Mouse (Mus musculus) megakaryocyte, embryonic 14.5 days (primary cell): ENCODE data around the gene Rfx7. TPM values are rescaled to one million over a fixed set of nuclear protein-coding genes. Genes with fewer than 3 reads are reported as not detected.
"Not testable (repeated sequence)": the region's sequence is repeated elsewhere in the genome, so short reads cannot be mapped to it uniquely, and the experiment has no call there.

Experiments used
- H3K27me3 ChIP-seq: replicated peaks from 2 replicates; pipeline ENCODE3; 2012; ENCODE audit warnings: inconsistent platforms
- H3K36me3 ChIP-seq: replicated peaks from 2 replicates; pipeline ENCODE3; 2012; ENCODE audit warnings: low read length, inconsistent platforms, mixed read lengths
- H3K4me1 ChIP-seq: 2 replicates; pipeline ENCODE4 v1.6.1; 2012; ENCODE audit warnings: inconsistent platforms
- H3K4me3 ChIP-seq: replicated peaks from 2 replicates; pipeline ENCODE3; 2012; ENCODE audit warnings: moderate library complexity, mild to moderate bottlenecking, inconsistent platforms
- H3K9me3 ChIP-seq: 2 replicates; pipeline ENCODE4 v1.6.1; 2012; ENCODE audit warnings: inconsistent platforms
- FLI1 ChIP-seq: IDR thresholded peaks from 2 replicates; pipeline ENCODE4 v1.6.1; 2012; ENCODE audit warnings: low read length, inconsistent platforms, mixed read lengths
- GATA1 ChIP-seq: IDR thresholded peaks from 3 replicates; pipeline ENCODE4 v1.6.1; 2012; ENCODE audit warnings: mixed read lengths, low read length, inconsistent platforms, borderline replicate concordance
- polyA plus RNA-seq: library from polyadenylated mRNA; stranded (reverse); fragments of >175 nt; gene quantifications from 2 replicates; pipeline ENCODE4 v1.2.3, GENCODE M21; 2012; ENCODE audit warnings: low replicate concordance; ENCODE audit not compliant: insufficient read depth

Rfx7 gene
- polyA plus RNA-seq, 1 experiment: 5.3 TPM

DNA sequence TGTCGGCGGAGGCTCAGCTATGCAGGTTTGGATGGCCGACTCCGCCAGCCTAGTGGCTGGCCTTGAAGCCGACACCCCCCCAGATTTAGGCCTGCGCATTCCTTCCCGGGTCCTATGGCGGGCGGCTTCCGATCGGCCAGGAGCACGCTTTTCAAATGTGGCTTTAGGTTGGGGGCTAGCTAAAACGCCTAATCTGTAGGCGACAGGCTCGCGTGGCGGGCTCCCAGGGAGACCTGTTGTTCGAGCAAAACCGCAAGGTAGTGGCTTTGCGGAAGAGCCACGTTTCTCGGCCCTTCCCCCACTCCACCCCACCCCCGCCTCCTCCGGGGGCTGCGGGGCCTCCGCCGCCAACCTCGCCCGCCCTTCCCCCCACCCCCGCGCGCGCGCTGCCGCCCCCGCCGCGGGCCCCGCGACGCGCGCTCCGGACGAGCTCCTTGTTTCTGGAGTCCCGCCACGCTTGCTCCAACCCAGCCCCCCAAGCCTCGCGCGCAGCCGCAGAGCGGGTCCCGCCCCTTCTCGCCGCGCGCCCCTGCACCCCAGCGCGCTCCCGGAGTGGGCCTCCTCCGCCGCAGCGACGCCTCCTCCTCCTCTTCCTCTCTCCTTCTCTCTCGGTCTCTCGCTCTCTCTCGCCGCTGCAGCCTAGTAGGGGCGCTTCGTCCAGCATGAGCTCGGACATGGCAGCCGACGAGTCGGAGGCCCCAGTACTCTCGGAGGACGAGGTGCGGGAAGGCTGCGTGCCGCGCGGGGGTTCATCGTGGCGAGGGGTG lies 130.0 kb downstream of the Rfx7 start, which contains the start of gene Nedd4:
Gene Nedd4, plus strand, starts transcription at position 452 of the 767 bp plus-strand sequence.
- H3K4me3 ChIP-seq: peak within 1 kb of the TSS; percentile 95
- no peaks in the 10 kb centered on the region for H3K9me3 ChIP-seq
- peaks cover 29% of the 10 kb centered on the region for H3K36me3 ChIP-seq
- peaks cover 66% of the 10 kb centered on the region for H3K4me1 ChIP-seq
- no peak for TF ChIP-seq FLI1
- TF ChIP-seq GATA1: no peak
- H3K27me3 ChIP-seq: no peaks in the 10 kb centered on the region

DNA sequence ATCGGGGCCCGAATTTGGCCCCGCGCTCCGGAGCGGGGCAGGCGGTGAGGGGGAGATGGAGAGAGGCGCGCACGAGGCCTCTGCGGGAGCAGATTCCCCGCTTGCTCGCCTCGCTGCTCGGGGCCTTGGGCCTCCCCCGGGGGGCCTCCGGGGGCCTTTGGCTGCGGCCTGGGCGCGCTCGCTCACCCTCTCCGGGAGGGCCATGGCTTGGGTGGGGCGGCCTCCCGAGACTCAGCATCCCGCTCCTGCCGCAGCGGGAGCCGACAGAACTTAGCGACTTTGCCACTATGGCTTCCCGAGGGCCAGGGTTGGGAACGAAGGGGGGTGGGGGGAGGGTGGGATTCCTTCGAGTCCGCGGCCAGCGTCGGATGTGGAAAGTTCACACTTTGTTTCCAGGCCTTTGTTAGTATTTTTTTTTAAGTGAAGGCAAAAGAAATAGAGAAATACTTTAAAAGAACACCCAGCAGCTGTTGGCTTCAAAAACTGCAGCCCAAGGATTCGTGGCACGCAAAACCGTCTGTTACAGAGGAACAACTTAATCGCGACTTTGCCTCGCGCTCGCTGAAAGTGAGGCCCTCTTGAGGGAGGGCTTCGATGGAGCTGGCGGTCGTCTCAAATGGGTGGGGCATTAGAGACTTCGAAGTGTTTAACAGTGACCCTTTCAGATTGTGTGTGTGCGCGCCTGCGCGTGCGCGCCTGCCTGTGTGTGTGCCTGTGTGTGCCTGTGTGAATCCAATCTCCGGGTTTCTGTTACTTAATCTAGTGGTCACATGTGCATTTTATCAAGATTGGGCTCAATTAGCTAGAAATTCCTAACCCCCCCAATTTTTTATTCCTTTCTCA lies 130.9 kb downstream of the Rfx7 start:
- no peaks in the 10 kb centered on the region for H3K27me3 ChIP-seq
- peaks cover 63% of the 10 kb centered on the region for H3K4me1 ChIP-seq
- H3K4me3 ChIP-seq: peak overlapping the region; percentile 95
- TF ChIP-seq GATA1: no peak
- no peak for TF ChIP-seq FLI1
- H3K36me3 ChIP-seq: peaks cover 36% of the 10 kb centered on the region
- H3K9me3 ChIP-seq: no peaks in the 10 kb centered on the region

DNA sequence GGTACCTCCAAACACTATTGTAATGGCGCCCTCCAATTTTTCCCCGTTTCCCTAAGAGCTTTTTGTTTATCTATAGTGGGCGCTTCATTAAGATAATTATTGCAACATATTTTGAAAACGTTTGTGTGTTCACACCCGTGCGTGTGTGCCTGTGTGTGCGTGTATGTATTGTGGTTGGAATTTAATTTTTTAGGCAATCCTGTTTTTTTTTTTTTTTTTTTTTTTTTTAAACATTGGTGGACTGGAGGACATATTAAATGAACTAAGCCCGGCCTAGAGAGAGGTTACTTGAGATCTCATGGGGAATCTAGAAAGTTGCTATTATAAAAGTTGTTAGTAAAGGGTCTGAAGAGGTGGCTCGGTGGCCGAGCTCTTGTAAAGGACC lies 131.5 kb downstream of the Rfx7 start:
- TF ChIP-seq GATA1 (no peak), FLI1 (no peak)
- peaks cover 36% of the 10 kb centered on the region for H3K36me3 ChIP-seq
- H3K27me3 ChIP-seq: no peaks in the 10 kb centered on the region
- H3K4me1 ChIP-seq: peaks cover 57% of the 10 kb centered on the region
- peak overlapping the region; percentile 95 for H3K4me3 ChIP-seq
- H3K9me3 ChIP-seq: no peaks in the 10 kb centered on the region

DNA sequence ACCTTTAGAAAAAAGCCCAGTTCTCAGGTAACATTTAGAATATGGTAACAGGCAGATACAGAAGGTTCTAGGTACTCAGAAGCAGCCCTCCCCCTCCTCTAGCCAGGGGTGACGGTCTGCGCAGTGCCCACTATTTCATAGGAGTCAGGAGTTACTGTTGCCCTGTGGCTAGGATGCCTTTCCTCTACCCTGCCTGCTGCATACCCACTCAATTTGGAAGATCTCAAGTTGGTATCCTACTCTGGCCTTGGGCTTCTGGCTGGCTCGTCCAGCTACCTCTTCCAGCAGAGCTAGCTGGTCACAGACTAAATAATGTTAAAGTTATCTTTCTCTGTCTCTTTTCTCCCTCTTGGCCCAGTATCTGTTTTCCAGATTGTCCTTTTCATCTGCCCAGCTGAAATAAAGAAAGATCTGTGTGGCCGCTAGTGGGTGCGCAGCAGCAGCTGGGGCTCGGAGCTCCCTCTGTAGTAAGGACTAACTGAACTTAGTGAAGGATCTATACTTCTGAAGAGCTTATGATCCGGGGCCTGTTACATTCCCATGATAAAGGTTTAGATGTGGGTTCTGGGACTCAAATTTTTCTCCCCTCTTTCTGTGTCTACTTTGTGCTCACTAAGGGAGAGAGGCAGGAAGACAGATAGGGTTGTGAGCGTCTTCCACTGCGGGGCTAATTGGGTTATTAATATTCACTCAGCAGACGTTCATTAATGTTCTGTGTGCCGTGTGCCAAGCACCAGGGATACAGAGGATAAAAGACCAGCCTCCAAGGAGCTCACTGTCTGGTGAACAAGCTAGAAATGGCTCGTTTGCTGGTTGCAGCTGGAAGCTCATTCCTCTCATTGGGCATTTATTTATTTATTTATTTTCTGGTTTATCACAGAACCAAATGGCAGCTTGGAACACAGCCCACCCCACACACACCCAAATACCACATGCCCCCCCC lies 132.6 kb downstream of the Rfx7 start:
- peaks cover 47% of the 10 kb centered on the region for H3K36me3 ChIP-seq
- no peak for TF ChIP-seq GATA1
- TF ChIP-seq FLI1: no peak
- no peaks in the 10 kb centered on the region for H3K27me3 ChIP-seq
- peaks cover 60% of the 10 kb centered on the region for H3K4me1 ChIP-seq
- no peaks in the 10 kb centered on the region for H3K9me3 ChIP-seq
- peak overlapping the region; percentile 95 for H3K4me3 ChIP-seq

DNA sequence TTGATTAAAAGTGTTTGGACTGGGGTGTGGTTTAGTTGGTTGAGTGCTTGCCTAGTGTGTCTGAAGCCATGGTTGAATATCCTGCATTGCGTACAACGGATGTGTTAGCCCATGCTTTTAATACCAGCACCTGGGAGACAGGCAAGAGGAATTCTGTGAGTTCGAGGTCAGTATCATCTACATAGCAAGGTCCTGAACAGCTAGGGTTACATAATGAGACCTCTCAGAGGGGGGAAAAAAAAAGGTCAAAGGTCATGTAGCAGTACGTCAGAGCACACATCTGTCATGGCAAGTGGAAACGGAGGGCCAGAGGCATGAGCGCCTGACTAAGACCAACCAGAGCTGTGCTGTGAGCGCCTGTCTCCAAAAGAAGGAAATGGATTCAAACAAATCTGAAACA lies 133.5 kb downstream of the Rfx7 start:
- H3K36me3 ChIP-seq: peaks cover 55% of the 10 kb centered on the region
- H3K4me3 ChIP-seq: peak overlapping the region; percentile 59
- no peaks in the 10 kb centered on the region for H3K9me3 ChIP-seq
- TF ChIP-seq FLI1: no peak
- no peak for TF ChIP-seq GATA1
- no peaks in the 10 kb centered on the region for H3K27me3 ChIP-seq
- peaks cover 59% of the 10 kb centered on the region for H3K4me1 ChIP-seq

DNA sequence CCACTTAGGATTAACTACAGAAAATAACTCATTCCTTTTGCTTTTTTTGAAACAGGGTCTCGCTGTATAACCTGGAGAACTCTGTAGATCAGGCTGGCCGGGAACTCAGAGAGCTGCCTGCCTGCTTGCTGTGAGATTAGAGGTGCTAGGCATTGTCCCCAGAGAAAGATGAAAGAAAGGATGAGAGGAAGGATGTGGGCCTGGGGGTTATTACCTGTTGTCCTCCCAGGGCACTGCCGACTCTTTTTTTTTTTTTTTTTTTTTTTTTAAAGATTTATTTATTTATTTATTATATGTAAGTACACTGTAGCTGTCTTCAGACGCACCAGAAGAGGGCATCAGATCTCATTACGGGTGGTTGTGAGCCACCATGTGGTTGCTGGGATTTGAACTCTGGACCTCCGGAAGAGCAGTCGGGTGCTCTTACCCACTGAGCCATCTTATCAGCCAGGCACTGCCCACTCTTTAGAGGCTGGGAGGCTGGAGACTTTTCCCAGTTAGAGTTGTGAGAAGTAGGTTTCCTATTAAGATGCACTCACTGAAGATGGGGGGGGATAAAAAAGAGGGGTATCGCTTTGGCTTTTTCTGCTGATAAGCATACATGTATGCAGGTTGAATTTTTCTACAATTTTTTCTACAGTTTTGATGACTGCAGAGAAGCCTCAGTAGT lies 134.4 kb downstream of the Rfx7 start:
- H3K27me3 ChIP-seq, H3K9me3 ChIP-seq, H3K4me3 ChIP-seq: not testable (repeated sequence)
- H3K36me3 ChIP-seq: peaks cover 61% of the 10 kb centered on the region
- peaks cover 50% of the 10 kb centered on the region for H3K4me1 ChIP-seq

DNA sequence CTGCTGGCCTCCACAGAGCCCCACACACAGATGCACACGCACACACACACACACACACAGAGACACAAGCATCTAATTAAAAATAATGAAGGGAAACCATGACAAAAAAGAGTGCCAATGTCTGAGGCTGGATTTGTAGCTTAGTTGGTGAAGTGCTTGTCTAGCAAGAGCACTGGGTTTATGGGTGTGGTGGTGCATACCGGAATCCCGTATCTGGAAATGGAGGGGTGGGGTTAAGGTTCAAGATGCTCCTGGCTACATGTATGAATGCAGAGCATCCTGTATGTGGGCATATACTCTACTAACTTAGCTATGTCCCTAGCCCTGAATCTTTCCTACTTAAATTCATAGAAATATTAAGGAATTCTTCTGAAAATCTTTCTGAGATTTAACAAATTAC lies 135.1 kb downstream of the Rfx7 start:
- H3K9me3 ChIP-seq: no peaks in the 10 kb centered on the region
- H3K27me3 ChIP-seq: no peaks in the 10 kb centered on the region
- TF ChIP-seq FLI1 (no peak), GATA1 (no peak)
- peaks cover 51% of the 10 kb centered on the region for H3K4me1 ChIP-seq
- no peak overlapping the region for H3K4me3 ChIP-seq
- H3K36me3 ChIP-seq: peaks cover 67% of the 10 kb centered on the region

DNA sequence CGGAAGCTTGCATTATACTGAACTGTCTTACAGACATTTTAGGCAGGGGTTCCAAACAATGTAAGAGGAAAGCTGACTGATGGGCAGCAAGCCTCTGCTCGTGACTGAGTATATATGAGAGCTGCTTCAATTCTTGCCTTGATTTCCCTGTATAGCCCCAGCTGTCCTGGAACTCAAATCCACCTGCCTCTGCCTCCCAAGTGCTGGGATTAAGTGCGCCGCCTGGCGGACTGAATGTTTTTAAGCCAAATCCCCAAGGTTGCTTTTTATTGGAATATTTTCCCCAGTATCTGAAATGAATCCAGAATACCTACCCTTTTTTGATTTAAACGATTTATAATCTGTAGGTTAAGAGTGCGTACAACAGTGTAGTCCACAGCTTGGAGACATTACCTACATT lies 137.3 kb downstream of the Rfx7 start:
- H3K4me3 ChIP-seq: no peak overlapping the region
- H3K27me3 ChIP-seq: no peaks in the 10 kb centered on the region
- H3K36me3 ChIP-seq: peaks cover 80% of the 10 kb centered on the region
- H3K9me3 ChIP-seq: no peaks in the 10 kb centered on the region
- H3K4me1 ChIP-seq: peaks cover 45% of the 10 kb centered on the region
- TF ChIP-seq GATA1: no peak
- TF ChIP-seq FLI1: no peak

DNA sequence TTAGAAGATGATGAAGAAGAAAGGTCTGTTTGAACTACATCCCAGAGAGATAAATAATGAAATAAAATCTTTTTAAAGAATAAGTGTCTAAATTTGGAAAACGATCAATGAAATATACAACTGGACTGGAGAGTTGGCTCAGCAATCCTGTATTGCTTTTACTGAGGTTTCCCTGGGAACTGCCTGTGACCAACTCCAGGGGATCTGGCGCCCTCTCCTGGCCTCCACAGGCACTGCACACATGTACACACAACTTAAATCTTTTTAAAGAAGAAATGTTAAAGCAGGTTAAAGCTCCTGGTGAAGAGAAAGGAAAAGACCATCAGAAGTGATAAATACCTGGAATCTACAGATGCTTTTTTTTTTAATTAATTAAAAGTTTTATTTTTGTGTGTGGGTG lies 140.3 kb downstream of the Rfx7 start:
- TF ChIP-seq GATA1 (no peak), FLI1 (no peak)
- peaks cover 42% of the 10 kb centered on the region for H3K4me1 ChIP-seq
- no peaks in the 10 kb centered on the region for H3K9me3 ChIP-seq
- H3K36me3 ChIP-seq: peaks cover 83% of the 10 kb centered on the region
- no peak overlapping the region for H3K4me3 ChIP-seq
- H3K27me3 ChIP-seq: no peaks in the 10 kb centered on the region

Other genes with a start within 250 kb of the Rfx7 start
- 1.1 TPM in 1 of 2 replicates, not detected in the other for gene Mns1, start 94.2 kb upstream of the Rfx7 start, polyA plus RNA-seq
- gene Tex9, start 40.0 kb upstream of the Rfx7 start, polyA plus RNA-seq: 4.8 TPM in 1 of 2 replicates, not detected in the other
- 6.0 and 24.7 TPM in 2 replicates for gene Nedd4, start 130.1 kb downstream of the Rfx7 start, polyA plus RNA-seq